19 mouse cellular contexts compared by ENCODE assay signal in genomic region chr8:125626381-125626780, GRCm38 (mm10). TPM values are rescaled to one million over a fixed set of nuclear protein-coding genes. Genes with fewer than 3 reads are reported as not detected.
DNase-seq lines count a peak whose midpoint lies in the region; ATAC-seq lines count a peak whose summit lies in the region.
"Had no signal": no experiment of that assay in that cellular context is flagged by ENCODE, and none has a peak within 500 bp of the region (broad histone marks: within the 10 kb centered on the region; RNA-seq: fewer than 3 reads in every experiment).

No protein-coding gene starts in this region.

- no peak for ATAC-seq in hindbrain, embryonic 12.5 days (ENCODE audit: low FRiP score)
- ATAC-seq: forebrain, embryonic 13.5 days; intestine, embryonic 16.5 days had no signal

- H3K9me3 ChIP-seq in hindbrain, embryonic 10.5 days, result peaks cover 6% of the 10 kb centered on the region; the same call in 1 of the 2 replicates
- no peaks in the 10 kb centered on the region for H3K9me3 ChIP-seq in hindbrain, embryonic 12.5 days (replicated peaks)
- H3K9me3 ChIP-seq: forebrain, embryonic 13.5 days; hindbrain, embryonic 15.5 days had no signal

- H3K9ac ChIP-seq in hindbrain, embryonic 12.5 days, result no peak overlapping the region
- H3K9ac ChIP-seq: embryonic facial prominence, embryonic 13.5 days; forebrain, embryonic 13.5 days; heart, embryonic 13.5 days; hindbrain, embryonic 15.5 days had no signal

- no peak overlapping the region for H3K4me2 ChIP-seq in hindbrain, embryonic 12.5 days (replicated peaks)
- H3K4me2 ChIP-seq: embryonic facial prominence, embryonic 13.5 days; forebrain, embryonic 13.5 days; heart, embryonic 13.5 days; hindbrain, embryonic 15.5 days had no signal

- no peaks in the 10 kb centered on the region for H3K36me3 ChIP-seq in hindbrain, embryonic 10.5 days
- H3K36me3 ChIP-seq in hindbrain, embryonic 12.5 days, result no peaks in the 10 kb centered on the region
- H3K36me3 ChIP-seq: embryonic facial prominence, embryonic 13.5 days; heart, embryonic 13.5 days; hindbrain, embryonic 15.5 days had no signal

- intact Hi-C loops in heart, postnatal 25 days (cut with DNase I), result no loop called here

- DNase-seq in hindbrain, embryonic 10.5 days (ENCODE audit: low spot score), result peak; percentile 19
- peak; percentile 76 for DNase-seq in cerebellum, adult 11-12 months
- DNase-seq in cerebellum, adult 9-10 months, result peak; percentile 80
- DNase-seq in cerebellum, postnatal 36 days, result peak; percentile 46 to 53
- DNase-seq in right cerebral cortex, postnatal 4 days, result no peak
- no peak for DNase-seq in heart, postnatal 25 days (ENCODE audit: low spot score)
- DNase-seq in Muller cell, postnatal 12 days (ENCODE audit: inconsistent ontology term), result no peak
- DNase-seq: adrenal gland, adult 2 months; adrenal gland, postnatal 25 days; gastrocnemius, adult 2 months; gastrocnemius, postnatal 25 days; kidney, adult 2 months had no signal

- no peak overlapping the region for H3K27ac ChIP-seq in hindbrain, embryonic 10.5 days
- H3K27ac ChIP-seq in hindbrain, embryonic 12.5 days, result no peak overlapping the region
- H3K27ac ChIP-seq: embryonic facial prominence, embryonic 13.5 days; forebrain, embryonic 13.5 days; gastrocnemius, adult 2 months; heart, embryonic 13.5 days; hindbrain, embryonic 15.5 days had no signal

- WGBS in hindbrain, embryonic 10.5 days, result 77% methylated on average over 8 of the region's 8 CpGs
- 79% methylated on average over 8 of the region's 8 CpGs for WGBS in hindbrain, embryonic 12.5 days

- H3K27me3 ChIP-seq in hindbrain, embryonic 10.5 days (ENCODE audit: insufficient read depth, poor library complexity, severe bottlenecking), result no peaks in the 10 kb centered on the region
- H3K27me3 ChIP-seq in hindbrain, embryonic 12.5 days, result no peaks in the 10 kb centered on the region
- H3K27me3 ChIP-seq: CH12.LX; embryonic facial prominence, embryonic 13.5 days; forebrain, embryonic 13.5 days; heart, embryonic 13.5 days; hindbrain, embryonic 15.5 days had no signal

- H3K4me1 ChIP-seq in hindbrain, embryonic 10.5 days (replicated peaks), result 0 out of 2 replicates have a peak, but pooled peaks cover 10% of the 10 kb centered on the region
- peaks cover 5% of the 10 kb centered on the region; the same call in 1 of the 2 replicates for H3K4me1 ChIP-seq in hindbrain, embryonic 12.5 days

- H3K4me3 ChIP-seq in hindbrain, embryonic 10.5 days, result no peak overlapping the region
- H3K4me3 ChIP-seq in hindbrain, embryonic 12.5 days, result no peak overlapping the region
- H3K4me3 ChIP-seq: embryonic facial prominence, embryonic 13.5 days; forebrain, embryonic 13.5 days; gastrocnemius, adult 2 months; heart, embryonic 13.5 days; hindbrain, embryonic 15.5 days had no signal

RNA-seq across cellular contexts. Expression of gene Map10, which starts 43.2 kb away (rescaled TPM):
- polyA plus RNA-seq in hindbrain, embryonic 10.5 days (2016; fragmentation: Nextera tagmentation; extraction: Ambion mirVana), result 6.0 and 8.0 TPM in 2 replicates
- polyA plus RNA-seq in hindbrain, embryonic 12.5 days (2016; fragmentation: Nextera tagmentation; extraction: Ambion mirVana), result 9.2 and 9.6 TPM in 2 replicates
- total RNA-seq in heart, postnatal 25 days (2021), result 1 to 10 TPM; 5.2 to 5.8 TPM

RNA-seq across cellular contexts. Expression of gene Sipa1l2, which starts 56.8 kb away (rescaled TPM):
- polyA plus RNA-seq in hindbrain, embryonic 10.5 days (2016; fragmentation: Nextera tagmentation; extraction: Ambion mirVana), result 13.9 and 20.1 TPM in 2 replicates
- polyA plus RNA-seq in hindbrain, embryonic 12.5 days (2016; fragmentation: Nextera tagmentation; extraction: Ambion mirVana), result 36.4 and 37.5 TPM in 2 replicates
- 10 to 100 TPM; 43.7 to 44.8 TPM for total RNA-seq in heart, postnatal 25 days (2021)

Comparison
In these comparisons a context has a peak if more than half of its experiments do, and no peak if none do; other contexts are left out.
1. DNase-seq: peak in hindbrain, embryonic 10.5 days (single experiment), cerebellum, adult 11-12 months (single experiment), cerebellum, adult 9-10 months (single experiment) and cerebellum, postnatal 36 days (2 of 2); none in right cerebral cortex, postnatal 4 days (single experiment), heart, postnatal 25 days (single experiment) and Muller cell, postnatal 12 days (single experiment).